Mouse (Mus musculus) ES-Bruce4 (cell line): ENCODE data around the gene Fbxo6.

Experiments used
- CTCF ChIP-seq: IDR thresholded peaks from one replicate; pipeline ENCODE4 v1.8.1; 2011; ENCODE audit warnings: low read depth, low read length
- EP300 ChIP-seq: IDR thresholded peaks from 2 replicates; pipeline ENCODE4 v1.6.1; 2011; ENCODE audit warnings: low read depth, low read length; ENCODE audit not compliant: insufficient read depth
- POLR2A ChIP-seq: IDR thresholded peaks from one replicate; pipeline ENCODE4 v1.8.1; 2011; ENCODE audit warnings: low read length; ENCODE audit not compliant: insufficient read depth

- TF ChIP-seq CTCF (no peak), POLR2A (no peak), EP300 (no peak)
These were observed 19.3 kb upstream of the Fbxo6 start for GRCm38 (mm10) chr4:148171261-148171660.
